Mouse (Mus musculus): ENCODE results near the gene Xpc. TPM values are rescaled to one million over a fixed set of nuclear protein-coding genes. Genes with fewer than 3 reads are reported as not detected.

Gene Xpc
- polyA plus RNA-seq, 2 experiments = 2.8 to 3.7 TPM

DNA sequence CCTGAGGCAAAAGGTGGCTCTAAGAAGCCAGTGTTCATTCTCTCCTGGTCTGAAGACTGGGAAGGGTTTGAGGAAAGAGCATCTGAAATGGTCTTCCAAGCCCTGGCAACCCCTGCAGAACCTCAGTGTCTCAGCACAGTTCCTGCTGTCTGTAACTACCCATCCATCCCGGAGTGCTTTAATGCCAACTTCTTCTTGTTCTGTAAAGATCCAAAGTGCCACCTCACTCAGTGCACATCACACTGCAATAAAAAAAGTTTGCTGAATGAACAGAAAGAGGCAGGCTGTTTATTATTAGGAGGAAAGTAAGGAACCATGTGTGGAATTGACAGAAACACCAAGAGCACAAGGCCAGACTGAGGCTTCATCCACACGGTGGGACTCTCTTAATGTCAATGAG lies 45.0 kb downstream of the Xpc start:
- DNase-seq (ENCODE audit: low read depth in 3 of 3, low spot score in 3 of 3) (no peak), ATAC-seq (ENCODE audit: insufficient read depth) (no peak)
- H3K4me2 ChIP-seq (ENCODE audit: low read depth) = no peak overlapping the region
- no peaks in the 10 kb centered on the region for H3K9me3 ChIP-seq (ENCODE audit: control insufficient read depth, low read length)
- no peak overlapping the region for H3K27ac ChIP-seq
- H3K36me3 ChIP-seq (replicated peaks; ENCODE audit: control insufficient read depth, insufficient read depth, low read depth) = no peaks in the 10 kb centered on the region; the same call in 1 of the 2 replicates
- 68% methylated on average over 2 of the region's 2 CpGs for WGBS (ENCODE audit: insufficient replicate concordance)
- no peak overlapping the region for H3K4me3 ChIP-seq (ENCODE audit: insufficient read depth in 1 of 2, low read depth in 2 of 2, low read length in 2 of 2)
- TF ChIP-seq EP300 (IDR thresholded peaks at IDR 0.05; ENCODE audit: low read depth) = no peak
- no peak for TF ChIP-seq CTCF (IDR thresholded peaks at IDR 0.05; ENCODE audit: low read depth)
- no peak overlapping the region for H3K9ac ChIP-seq (replicated peaks)
- H3K4me1 ChIP-seq (replicated peaks; ENCODE audit: control insufficient read depth in 2 of 2, insufficient read depth in 2 of 2, low read length in 1 of 2) = peaks cover 3 to 17% of the 10 kb centered on the region in 2 experiments; a peak in 3 of 4 replicates
- no peaks in the 10 kb centered on the region for H3K27me3 ChIP-seq (ENCODE audit: control insufficient read depth, insufficient read depth, low read length)

DNA sequence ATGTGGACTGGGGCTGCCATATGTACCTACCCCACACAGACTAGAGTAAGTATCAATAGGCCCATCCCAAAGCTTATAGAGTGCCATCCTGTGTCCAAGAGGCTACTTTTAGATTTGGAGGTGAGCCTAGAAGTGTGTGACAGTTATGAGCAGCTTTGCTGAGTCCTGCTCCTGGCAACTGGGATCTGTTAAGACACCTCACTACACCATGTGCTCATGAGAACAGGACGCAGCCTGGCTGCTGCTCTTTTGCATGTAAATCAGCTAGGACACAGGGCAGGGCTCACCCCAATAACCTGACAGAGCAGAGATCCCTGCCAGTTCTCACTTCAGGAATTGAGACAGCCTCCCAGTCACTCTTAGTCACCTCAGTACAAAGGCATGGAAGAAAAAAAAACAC lies 48.6 kb downstream of the Xpc start:
- WGBS (ENCODE audit: insufficient replicate concordance) = 67% methylated on average over 1 of the region's 1 CpGs
- TF ChIP-seq EP300 (IDR thresholded peaks at IDR 0.05; ENCODE audit: low read depth) (no peak), CTCF (IDR thresholded peaks at IDR 0.05; ENCODE audit: low read depth) (no peak)
- ATAC-seq (ENCODE audit: insufficient read depth) (no peak), DNase-seq (ENCODE audit: low read depth in 3 of 3, low spot score in 3 of 3) (no peak)
- no peaks in the 10 kb centered on the region for H3K27me3 ChIP-seq (ENCODE audit: control insufficient read depth, insufficient read depth, low read length)
- no peak overlapping the region for H3K9ac ChIP-seq (replicated peaks)
- H3K4me3 ChIP-seq (ENCODE audit: insufficient read depth in 1 of 2, low read depth in 2 of 2, low read length in 2 of 2) = no peak overlapping the region
- no peak overlapping the region for H3K27ac ChIP-seq
- no peaks in the 10 kb centered on the region for H3K9me3 ChIP-seq (ENCODE audit: control insufficient read depth, low read length)
- no peak overlapping the region for H3K4me2 ChIP-seq (ENCODE audit: low read depth)
- peaks cover 14% of the 10 kb centered on the region for H3K36me3 ChIP-seq (replicated peaks; ENCODE audit: control insufficient read depth, insufficient read depth, low read depth)
- peaks cover 0 to 6% of the 10 kb centered on the region in 2 experiments; a peak in 2 of 4 replicates for H3K4me1 ChIP-seq (replicated peaks; ENCODE audit: control insufficient read depth in 2 of 2, insufficient read depth in 2 of 2, low read length in 1 of 2)

DNA sequence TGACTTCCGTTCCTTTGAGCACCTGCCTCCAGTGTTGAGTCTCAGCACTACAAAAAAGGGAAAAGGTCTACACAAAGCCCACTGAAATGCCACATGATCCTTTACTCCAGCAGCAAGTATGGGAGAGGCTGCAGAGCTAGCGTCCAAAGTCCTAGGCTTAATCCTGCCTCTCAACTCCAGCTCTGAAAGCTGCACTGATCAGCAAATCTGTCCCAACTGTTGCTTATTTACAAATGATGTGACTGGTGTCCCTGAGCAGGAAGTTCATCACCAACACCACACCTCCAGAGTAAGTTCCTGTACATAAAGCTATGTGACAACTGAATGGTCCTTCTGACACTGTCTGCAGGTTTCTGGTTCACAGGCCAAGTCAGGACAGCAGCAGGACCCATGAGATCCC lies 49.9 kb downstream of the Xpc start:
- Histone ChIP-seq H3K27me3 (ENCODE audit: control insufficient read depth, insufficient read depth, low read length) (no peaks in the 10 kb centered on the region), H3K27ac (no peak overlapping the region), H3K4me3 (ENCODE audit: insufficient read depth in 1 of 2, low read depth in 2 of 2, low read length in 2 of 2) (no peak overlapping the region), H3K36me3 (replicated peaks; ENCODE audit: control insufficient read depth, insufficient read depth, low read depth) (peaks cover 14% of the 10 kb centered on the region), H3K4me1 (replicated peaks; ENCODE audit: control insufficient read depth in 2 of 2, insufficient read depth in 2 of 2, low read length in 1 of 2) (no peaks in the 10 kb centered on the region), H3K9me3 (ENCODE audit: control insufficient read depth, low read length) (no peaks in the 10 kb centered on the region), H3K9ac (replicated peaks) (no peak overlapping the region), H3K4me2 (ENCODE audit: low read depth) (no peak overlapping the region)
- WGBS (ENCODE audit: insufficient replicate concordance) = 75% methylated on average over 2 of the region's 2 CpGs
- no peak for ATAC-seq (ENCODE audit: insufficient read depth)
- no peak for DNase-seq (ENCODE audit: low read depth in 3 of 3, low spot score in 3 of 3)
- TF ChIP-seq EP300 (IDR thresholded peaks at IDR 0.05; ENCODE audit: low read depth) (no peak), CTCF (IDR thresholded peaks at IDR 0.05; ENCODE audit: low read depth) (no peak)

DNA sequence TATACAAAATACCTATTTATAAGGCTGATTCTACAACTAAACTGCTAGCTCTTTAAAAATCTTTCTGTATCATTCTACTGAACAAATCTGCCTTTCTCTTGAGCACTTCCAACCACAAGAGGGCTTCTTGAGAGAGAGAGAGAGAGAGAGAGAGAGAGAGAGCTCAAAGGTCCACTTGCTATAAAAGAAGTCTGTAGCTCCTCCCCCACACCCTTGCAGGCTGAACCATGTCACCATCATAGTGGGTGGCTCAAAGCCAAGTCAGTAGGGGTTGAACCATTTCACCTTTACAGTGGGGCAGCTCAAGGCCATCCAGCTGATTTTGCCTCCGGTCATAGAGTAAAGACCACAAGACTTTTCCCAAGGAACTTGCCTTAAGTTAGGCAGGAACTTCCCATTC lies 56.2 kb downstream of the Xpc start:
- no peak overlapping the region for H3K9ac ChIP-seq (replicated peaks)
- H3K4me2 ChIP-seq (ENCODE audit: low read depth) = no peak overlapping the region
- ATAC-seq (ENCODE audit: insufficient read depth) (no peak), DNase-seq (ENCODE audit: low read depth in 3 of 3, low spot score in 3 of 3) (no peak)
- no peaks in the 10 kb centered on the region; a peak in 1 of 4 replicates for H3K4me1 ChIP-seq (replicated peaks; ENCODE audit: control insufficient read depth in 2 of 2, insufficient read depth in 2 of 2, low read length in 1 of 2)
- TF ChIP-seq EP300 (IDR thresholded peaks at IDR 0.05; ENCODE audit: low read depth) (no peak), CTCF (IDR thresholded peaks at IDR 0.05; ENCODE audit: low read depth) (no peak)
- H3K27me3 ChIP-seq (ENCODE audit: control insufficient read depth, insufficient read depth, low read length) = no peaks in the 10 kb centered on the region
- no peak overlapping the region for H3K4me3 ChIP-seq (ENCODE audit: insufficient read depth in 1 of 2, low read depth in 2 of 2, low read length in 2 of 2)
- H3K36me3 ChIP-seq (replicated peaks; ENCODE audit: control insufficient read depth, insufficient read depth, low read depth) = peaks cover 5% of the 10 kb centered on the region
- WGBS (ENCODE audit: insufficient replicate concordance) = 57% methylated on average over 1 of the region's 1 CpGs
- no peak overlapping the region for H3K27ac ChIP-seq
- H3K9me3 ChIP-seq (ENCODE audit: control insufficient read depth, low read length) = no peaks in the 10 kb centered on the region

DNA sequence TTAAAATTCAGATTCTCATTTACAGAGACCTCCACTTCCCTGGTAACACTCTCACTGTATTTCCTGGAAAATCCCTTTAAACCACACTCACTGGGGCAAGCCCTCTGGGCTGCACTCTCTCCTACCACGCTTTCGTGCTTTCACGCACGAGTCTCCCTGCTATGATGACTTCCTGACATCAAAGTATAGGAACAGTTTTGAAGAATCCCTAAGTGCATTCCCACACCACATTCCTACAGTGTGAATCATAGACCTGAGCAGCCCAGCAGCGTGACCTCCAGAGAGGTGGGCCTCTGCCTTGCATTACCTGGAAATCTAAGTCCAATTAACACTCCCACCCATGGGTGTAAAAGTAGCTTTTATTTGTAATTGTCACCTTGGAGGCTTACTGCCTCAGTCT lies 61.1 kb downstream of the Xpc start:
- H3K36me3 ChIP-seq (replicated peaks; ENCODE audit: control insufficient read depth, insufficient read depth, low read depth) = no peaks in the 10 kb centered on the region
- WGBS (ENCODE audit: insufficient replicate concordance) = 47% methylated on average over 5 of the region's 5 CpGs
- TF ChIP-seq CTCF (IDR thresholded peaks at IDR 0.05; ENCODE audit: low read depth) = no peak
- no peak for TF ChIP-seq EP300 (IDR thresholded peaks at IDR 0.05; ENCODE audit: low read depth)
- no peak overlapping the region for H3K4me2 ChIP-seq (ENCODE audit: low read depth)
- peaks cover 5 to 8% of the 10 kb centered on the region in 2 experiments; a peak in 3 of 4 replicates for H3K4me1 ChIP-seq (replicated peaks; ENCODE audit: control insufficient read depth in 2 of 2, insufficient read depth in 2 of 2, low read length in 1 of 2)
- H3K9me3 ChIP-seq (ENCODE audit: control insufficient read depth, low read length) = no peaks in the 10 kb centered on the region
- DNase-seq (ENCODE audit: low read depth in 3 of 3, low spot score in 3 of 3) (no peak), ATAC-seq (ENCODE audit: insufficient read depth) (no peak)
- no peak overlapping the region for H3K27ac ChIP-seq
- H3K4me3 ChIP-seq (ENCODE audit: insufficient read depth in 1 of 2, low read depth in 2 of 2, low read length in 2 of 2) = no peak overlapping the region
- H3K9ac ChIP-seq (replicated peaks) = no peak overlapping the region
- H3K27me3 ChIP-seq (ENCODE audit: control insufficient read depth, insufficient read depth, low read length) = no peaks in the 10 kb centered on the region

Measured in liver, embryonic 14.5 days (tissue).